Mouse (Mus musculus): Measurements from ENCODE around the gene Rcc1l.

Gene Rcc1l

GRCm38 (mm10) chr5:134170167-134170566, 6.4 kb downstream of the Rcc1l start:
- DNase-seq (ENCODE audit: low spot score) = no peak

- DNase-seq (ENCODE audit: low spot score) = no peak
Measured at GRCm38 (mm10) chr5:134169231-134169630, 7.3 kb downstream of the Rcc1l start.

GRCm38 (mm10) chr5:134168033-134168432, 8.5 kb downstream of the Rcc1l start:
- DNase-seq (ENCODE audit: low spot score) = no peak

GRCm38 (mm10) chr5:134166642-134167041, 9.9 kb downstream of the Rcc1l start:
- DNase-seq (ENCODE audit: low spot score) = no peak

- no peak for DNase-seq (ENCODE audit: low spot score)
Measured at GRCm38 (mm10) chr5:134164688-134165087, 11.9 kb downstream of the Rcc1l start.

GRCm38 (mm10) chr5:134155916-134156466, 20.6 kb downstream of the Rcc1l start:
- no peak for DNase-seq (ENCODE audit: low spot score)

GRCm38 (mm10) chr5:134151895-134152294, 24.7 kb downstream of the Rcc1l start:
- no peak for DNase-seq (ENCODE audit: low spot score)

GRCm38 (mm10) chr5:134148153-134148552, 28.4 kb downstream of the Rcc1l start:
- DNase-seq (ENCODE audit: low spot score) = no peak

GRCm38 (mm10) chr5:134147194-134147753, 29.3 kb downstream of the Rcc1l start:
- no peak for DNase-seq (ENCODE audit: low spot score)

- no peak for DNase-seq (ENCODE audit: low spot score)
Measured at GRCm38 (mm10) chr5:134144986-134145385, 31.6 kb downstream of the Rcc1l start.

GRCm38 (mm10) chr5:134142381-134142780, 34.2 kb downstream of the Rcc1l start:
- DNase-seq (ENCODE audit: low spot score) = no peak

GRCm38 (mm10) chr5:134141236-134141635, 35.3 kb downstream of the Rcc1l start:
- DNase-seq (ENCODE audit: low spot score) = no peak

GRCm38 (mm10) chr5:134139429-134139828, 37.1 kb downstream of the Rcc1l start:
- DNase-seq (ENCODE audit: low spot score) = no peak

GRCm38 (mm10) chr5:134137933-134138332, 38.6 kb downstream of the Rcc1l start:
- DNase-seq (ENCODE audit: low spot score) = no peak

GRCm38 (mm10) chr5:134136022-134136421, 40.6 kb downstream of the Rcc1l start:
- DNase-seq (ENCODE audit: low spot score) = no peak

- peak; percentile 71 for DNase-seq (ENCODE audit: low spot score)
Measured at GRCm38 (mm10) chr5:134131586-134131985, 45.0 kb downstream of the Rcc1l start.

GRCm38 (mm10) chr5:134126232-134126631, 50.3 kb downstream of the Rcc1l start:
- no peak for DNase-seq (ENCODE audit: low spot score)

GRCm38 (mm10) chr5:134123846-134124245, 52.7 kb downstream of the Rcc1l start:
- no peak for DNase-seq (ENCODE audit: low spot score)

- DNase-seq (ENCODE audit: low spot score) = no peak
Measured at GRCm38 (mm10) chr5:134121893-134122259, 54.7 kb downstream of the Rcc1l start.

- DNase-seq (ENCODE audit: low spot score) = no peak
Measured at GRCm38 (mm10) chr5:134121138-134121892, 55.3 kb downstream of the Rcc1l start.

- DNase-seq (ENCODE audit: low spot score) = no peak
Measured at GRCm38 (mm10) chr5:134120135-134120534, 56.4 kb downstream of the Rcc1l start.

GRCm38 (mm10) chr5:134119481-134120120, 57.0 kb downstream of the Rcc1l start:
- no peak for DNase-seq (ENCODE audit: low spot score)

GRCm38 (mm10) chr5:134118798-134119407, 57.7 kb downstream of the Rcc1l start:
- no peak for DNase-seq (ENCODE audit: low spot score)

Measured in embryo, embryonic 10 days (tissue).